Mouse (Mus musculus): ENCODE data around the gene Pogk.

The Pogk gene

GRCm38 (mm10) chr1:166342060-166342459 lies 67.6 kb downstream of the Pogk start:
- ChIA-PET CTCF (interaction anchor here in 2 of 4 experiments (0.6 to 1.6 kb wide), 2 partner anchors 18 to 176 kb away, joined by 3 to 4 read pairs; no protein-coding TSS in a partner anchor), POLR2A (no interaction called here)

GRCm38 (mm10) chr1:166339110-166339509 lies 70.6 kb downstream of the Pogk start:
- CTCF ChIA-PET = no interaction called here
- POLR2A ChIA-PET = no interaction called here

Measured in embryonic stem cell, embryonic (primary cell).